Mouse (Mus musculus) midbrain, embryonic 15.5 days (tissue): ENCODE measurements around the gene Recql5. TPM values are rescaled to one million over a fixed set of nuclear protein-coding genes. Genes with fewer than 3 reads are reported as not detected.
A peak's percentile ranks its signal among the peaks of the same experiment; 100 is the strongest.

Experiments used
- ATAC-seq: fragments of 200-750 bp; cut with Nextera tagmentation; replicated peaks from 2 replicates; pipeline ENCODE4 v1.8.0; 2017; ENCODE audit warnings: moderate TSS enrichment
- H3K27ac ChIP-seq: fragments of 300-500 bp; sonication (generic); 2 replicates; pipeline ENCODE4 v1.5.1; 2015; ENCODE audit warnings: mild to moderate bottlenecking, inconsistent platforms
- H3K27me3 ChIP-seq: fragments of 300-500 bp; sonication (generic); replicated peaks from 2 replicates; pipeline ENCODE4 v1.6.1; 2015; ENCODE audit warnings: inconsistent platforms
- H3K36me3 ChIP-seq: fragments of 300-500 bp; sonication (generic); replicated peaks from 2 replicates; pipeline ENCODE4 v1.6.1; 2015; ENCODE audit warnings: inconsistent platforms
- H3K4me1 ChIP-seq: fragments of 300-500 bp; sonication (generic); 2 replicates; pipeline ENCODE4 v1.6.1; 2015; ENCODE audit warnings: inconsistent platforms
- H3K4me2 ChIP-seq: fragments of 300-500 bp; sonication (generic); 2 replicates; pipeline ENCODE4 v1.6.1; 2015; ENCODE audit warnings: inconsistent platforms, mild to moderate bottlenecking, moderate library complexity
- H3K4me3 ChIP-seq: fragments of 300-500 bp; sonication (generic); 2 replicates; pipeline ENCODE4 v1.5.1; 2015; ENCODE audit warnings: mild to moderate bottlenecking, inconsistent platforms
- H3K9ac ChIP-seq: fragments of 300-500 bp; sonication (generic); 2 replicates; pipeline ENCODE4 v1.6.1; 2015; ENCODE audit warnings: mild to moderate bottlenecking, inconsistent platforms
- H3K9me3 ChIP-seq: fragments of 300-500 bp; sonication (generic); 2 replicates; pipeline ENCODE4 v1.6.1; 2016; ENCODE audit warnings: inconsistent platforms
- WGBS: fragments of 180-500 bp; shearing (Covaris S2); methylation state at CpG from one replicate; pipeline ENCODE4 v1.1.7; 2015; ENCODE audit warnings: mixed read lengths; 5-methylcytosine and 5-hydroxymethylcytosine counted together
- polyA plus RNA-seq: library from polyadenylated mRNA; unstranded; fragments of >200 nt; fragmentation: Nextera tagmentation; extraction: Ambion mirVana; gene quantifications from 2 replicates; pipeline ENCODE4 v1.2.1, GENCODE M21; 2015

The Recql5 gene
- polyA plus RNA-seq, 1 experiment from 2014 or later, result 25.7 TPM

DNA sequence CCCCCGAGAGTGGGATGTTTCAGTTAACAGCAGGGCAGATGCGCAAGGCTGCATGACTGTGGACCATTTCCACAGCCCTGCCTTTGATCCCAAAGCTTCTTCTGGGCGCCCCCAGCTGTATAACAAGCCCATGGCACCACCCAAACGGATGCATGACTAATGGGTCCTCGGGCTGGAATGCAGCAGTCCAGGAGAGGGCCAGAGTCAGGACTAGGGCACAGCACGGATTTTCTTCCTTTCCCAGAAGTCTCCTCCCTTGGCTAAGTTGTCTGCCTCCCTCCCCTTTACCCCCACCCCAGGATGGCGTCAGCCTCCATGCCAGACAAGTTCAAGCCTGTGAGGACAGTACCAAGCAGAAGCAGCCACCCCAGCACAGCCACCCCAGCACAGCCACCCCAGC is 24.7 kb upstream of the Recql5 start:
- Histone ChIP-seq H3K9ac (no peak overlapping the region), H3K27ac (no peak overlapping the region), H3K4me2 (no peak overlapping the region), H3K4me3 (no peak overlapping the region), H3K36me3 (peaks cover 47% of the 10 kb centered on the region), H3K27me3 (no peaks in the 10 kb centered on the region), H3K9me3 (no peaks in the 10 kb centered on the region), H3K4me1 (peaks cover 3% of the 10 kb centered on the region; the same call in 1 of the 2 replicates)
- ATAC-seq, result no peak
- 77% methylated on average over 7 of the region's 7 CpGs for WGBS

- Histone ChIP-seq H3K4me3 (no peak overlapping the region), H3K4me1 (peaks cover 3% of the 10 kb centered on the region; the same call in 1 of the 2 replicates), H3K36me3 (peaks cover 46% of the 10 kb centered on the region), H3K27ac (no peak overlapping the region), H3K27me3 (no peaks in the 10 kb centered on the region), H3K9ac (no peak overlapping the region), H3K4me2 (no peak overlapping the region), H3K9me3 (no peaks in the 10 kb centered on the region)
- 10% methylated on average over 4 of the region's 4 CpGs for WGBS
- no peak for ATAC-seq
Observed at GRCm38 (mm10) chr11:115956453-115956852, 23.2 kb upstream of the Recql5 start.

DNA sequence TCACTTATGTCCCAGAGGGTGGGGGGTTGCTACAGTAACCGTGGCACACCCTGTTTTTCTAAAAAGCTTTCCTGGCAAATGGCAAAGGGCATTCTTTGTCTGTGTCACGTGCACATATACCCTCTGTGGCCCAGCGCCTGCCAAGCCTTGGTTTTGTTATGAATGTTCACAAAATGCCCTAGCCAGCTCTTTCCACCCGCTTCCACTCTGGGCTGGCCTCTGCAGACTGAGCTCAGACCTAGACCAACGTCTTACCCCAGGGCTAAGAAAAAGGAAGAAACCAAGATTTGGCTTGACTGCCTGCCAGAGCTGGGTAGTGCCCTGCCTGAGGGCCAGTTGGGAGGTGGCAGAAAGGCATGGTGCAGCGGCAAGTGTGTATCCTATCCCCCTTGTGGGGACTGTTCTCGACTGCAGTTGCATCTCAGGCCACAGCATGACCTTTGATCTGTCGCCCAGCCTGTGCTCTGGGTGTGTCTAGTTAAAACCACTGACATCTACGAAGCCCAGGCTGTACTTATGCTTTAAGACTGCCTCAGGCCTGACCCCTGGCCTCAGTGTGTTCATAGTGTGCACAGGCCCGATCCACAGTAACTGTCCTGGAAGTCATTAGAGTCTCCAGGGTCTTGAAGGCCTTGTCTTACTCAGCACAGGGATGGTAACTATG is 22.1 kb upstream of the Recql5 start:
- no peak overlapping the region for H3K9ac ChIP-seq
- H3K36me3 ChIP-seq, result peaks cover 35% of the 10 kb centered on the region
- H3K27me3 ChIP-seq, result no peaks in the 10 kb centered on the region
- H3K4me2 ChIP-seq, result no peak overlapping the region
- ATAC-seq, result no peak
- no peaks in the 10 kb centered on the region for H3K9me3 ChIP-seq
- 69% methylated on average over 10 of the region's 10 CpGs for WGBS
- H3K27ac ChIP-seq, result no peak overlapping the region; the same call in 1 of the 2 replicates
- H3K4me1 ChIP-seq, result peaks cover 3% of the 10 kb centered on the region; the same call in 1 of the 2 replicates
- no peak overlapping the region for H3K4me3 ChIP-seq

DNA sequence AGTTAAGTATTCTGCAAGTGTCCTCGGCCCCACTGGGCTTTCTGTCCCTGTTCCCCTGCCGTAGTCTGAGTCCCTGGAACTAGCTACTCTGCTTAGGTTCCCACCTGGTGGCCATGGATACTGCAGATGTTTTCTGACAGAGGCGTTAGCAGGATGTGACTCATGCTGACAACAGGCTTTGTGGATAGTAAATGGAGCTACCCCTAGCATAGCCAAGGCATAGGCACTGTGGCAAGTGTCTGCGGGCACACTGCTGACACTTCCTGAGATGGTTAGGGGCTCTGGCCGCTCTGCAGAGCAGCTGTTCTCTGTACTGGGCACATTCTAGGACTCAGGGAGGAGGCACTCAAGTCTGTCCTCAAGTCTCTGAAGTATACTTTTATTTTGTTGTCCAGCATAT is 21.4 kb upstream of the Recql5 start:
- ATAC-seq, result no peak
- peaks cover 3% of the 10 kb centered on the region; the same call in 1 of the 2 replicates for H3K4me1 ChIP-seq
- H3K36me3 ChIP-seq, result peaks cover 31% of the 10 kb centered on the region
- no peaks in the 10 kb centered on the region for H3K9me3 ChIP-seq
- no peak overlapping the region for H3K4me2 ChIP-seq
- no peak overlapping the region for H3K9ac ChIP-seq
- no peak overlapping the region for H3K27ac ChIP-seq
- H3K4me3 ChIP-seq, result no peak overlapping the region
- 83% methylated on average over 5 of the region's 5 CpGs for WGBS
- no peaks in the 10 kb centered on the region for H3K27me3 ChIP-seq

GRCm38 (mm10) chr11:115950719-115951118 is 17.4 kb upstream of the Recql5 start:
- H3K36me3 ChIP-seq, result peaks cover 32% of the 10 kb centered on the region
- H3K27ac ChIP-seq, result no peak overlapping the region
- H3K4me1 ChIP-seq, result no peaks in the 10 kb centered on the region
- no peak overlapping the region for H3K4me3 ChIP-seq
- no peak overlapping the region for H3K9ac ChIP-seq
- H3K9me3 ChIP-seq, result no peaks in the 10 kb centered on the region
- no peaks in the 10 kb centered on the region for H3K27me3 ChIP-seq
- 90% methylated on average over 2 of the region's 2 CpGs for WGBS
- ATAC-seq, result no peak
- no peak overlapping the region for H3K4me2 ChIP-seq

GRCm38 (mm10) chr11:115948316-115948715 is 15.0 kb upstream of the Recql5 start:
- peaks cover 27% of the 10 kb centered on the region for H3K36me3 ChIP-seq
- WGBS, result 93% methylated on average over 9 of the region's 9 CpGs
- no peak overlapping the region for H3K9ac ChIP-seq
- ATAC-seq, result no peak
- no peaks in the 10 kb centered on the region for H3K9me3 ChIP-seq
- no peaks in the 10 kb centered on the region for H3K27me3 ChIP-seq
- H3K27ac ChIP-seq, result no peak overlapping the region
- no peak overlapping the region for H3K4me2 ChIP-seq
- no peaks in the 10 kb centered on the region for H3K4me1 ChIP-seq
- no peak overlapping the region for H3K4me3 ChIP-seq

GRCm38 (mm10) chr11:115946221-115946828 is 13.0 kb upstream of the Recql5 start:
- 90% methylated on average over 9 of the region's 9 CpGs for WGBS
- Histone ChIP-seq H3K4me3 (no peak overlapping the region), H3K4me2 (no peak overlapping the region), H3K4me1 (no peaks in the 10 kb centered on the region), H3K9me3 (no peaks in the 10 kb centered on the region), H3K9ac (no peak overlapping the region), H3K27ac (no peak overlapping the region), H3K36me3 (peaks cover 10% of the 10 kb centered on the region), H3K27me3 (no peaks in the 10 kb centered on the region)
- ATAC-seq, result no peak

- 94% methylated on average over 8 of the region's 8 CpGs for WGBS
- Histone ChIP-seq H3K4me1 (no peaks in the 10 kb centered on the region), H3K4me3 (no peak overlapping the region), H3K27me3 (no peaks in the 10 kb centered on the region), H3K4me2 (no peak overlapping the region), H3K9ac (no peak overlapping the region), H3K9me3 (no peaks in the 10 kb centered on the region), H3K27ac (no peak overlapping the region), H3K36me3 (peaks cover 10% of the 10 kb centered on the region)
- ATAC-seq, result no peak
Observed at GRCm38 (mm10) chr11:115945247-115945646, 12.0 kb upstream of the Recql5 start.

- H3K36me3 ChIP-seq, result peaks cover 20% of the 10 kb centered on the region
- 87% methylated on average over 7 of the region's 7 CpGs for WGBS
- ATAC-seq, result no peak
Observed at GRCm38 (mm10) chr11:115941980-115942379, 8.7 kb upstream of the Recql5 start.

DNA sequence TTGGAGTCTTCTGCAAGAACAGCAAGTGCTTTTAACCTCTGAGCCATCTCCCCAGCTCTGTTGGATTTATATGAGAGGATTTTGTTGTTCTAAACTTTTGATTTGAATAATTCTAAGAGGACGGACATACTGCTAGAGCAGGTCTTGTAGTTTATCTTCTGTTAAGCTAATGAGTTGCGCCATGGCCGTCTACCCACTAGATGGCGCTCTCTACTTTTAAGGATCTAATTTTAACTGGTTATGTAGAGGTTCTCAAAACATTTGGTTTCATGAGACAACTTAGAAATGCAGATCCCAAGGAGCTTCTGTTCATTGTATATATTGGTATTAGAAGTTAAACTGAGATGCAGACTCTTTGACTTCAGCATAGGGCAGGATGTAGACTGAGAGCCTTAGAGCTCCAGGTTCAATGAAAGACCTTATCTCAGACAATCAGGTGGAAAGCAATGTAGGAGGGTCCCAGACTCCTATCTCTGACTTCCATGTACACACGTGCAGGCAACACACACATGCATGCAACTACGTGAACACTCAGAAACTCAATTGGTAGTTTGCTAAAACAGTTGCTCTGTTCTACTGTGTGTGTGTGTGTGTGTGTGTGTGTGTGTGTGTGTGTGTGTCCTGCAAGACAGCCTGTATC is 6.5 kb upstream of the Recql5 start:
- no peak for ATAC-seq
- Histone ChIP-seq H3K9me3 (no peaks in the 10 kb centered on the region), H3K27me3 (no peaks in the 10 kb centered on the region), H3K4me2 (no peak overlapping the region), H3K27ac (no peak overlapping the region), H3K9ac (no peak overlapping the region), H3K4me3 (no peak overlapping the region), H3K4me1 (peaks cover 6% of the 10 kb centered on the region), H3K36me3 (peaks cover 26% of the 10 kb centered on the region)
- 41% methylated on average over 6 of the region's 6 CpGs for WGBS

More at GRCm38 (mm10) chr11:115941980-115942379, 8.7 kb upstream of the Recql5 start:
- H3K9me3 ChIP-seq, result no peaks in the 10 kb centered on the region
- H3K9ac ChIP-seq, result no peak overlapping the region
- no peaks in the 10 kb centered on the region for H3K27me3 ChIP-seq
- H3K27ac ChIP-seq, result no peak overlapping the region
- H3K4me3 ChIP-seq, result no peak overlapping the region
- H3K4me2 ChIP-seq, result no peak overlapping the region
- H3K4me1 ChIP-seq, result no peaks in the 10 kb centered on the region

GRCm38 (mm10) chr11:115933747-115934110 is 452 bp upstream of the Recql5 start:
- Histone ChIP-seq H3K9me3 (no peaks in the 10 kb centered on the region), H3K4me3 (peak overlapping the region; percentile 86), H3K27me3 (no peaks in the 10 kb centered on the region), H3K9ac (peak overlapping the region; percentile 81), H3K4me2 (peak overlapping the region; percentile 85), H3K4me1 (peaks cover 31% of the 10 kb centered on the region), H3K27ac (peak overlapping the region; percentile 75), H3K36me3 (peaks cover 20% of the 10 kb centered on the region)
- WGBS, result under 1% methylated on average over 16 of the region's 16 CpGs
- peak; percentile 63 for ATAC-seq

GRCm38 (mm10) chr11:115931235-115931634 is 2.0 kb downstream of the Recql5 start:
- Histone ChIP-seq H3K36me3 (peaks cover 15% of the 10 kb centered on the region), H3K27me3 (no peaks in the 10 kb centered on the region), H3K4me2 (no peak overlapping the region), H3K4me1 (peaks cover 31% of the 10 kb centered on the region), H3K4me3 (no peak overlapping the region), H3K27ac (no peak overlapping the region), H3K9ac (no peak overlapping the region), H3K9me3 (no peaks in the 10 kb centered on the region)
- no peak for ATAC-seq
- 77% methylated on average over 3 of the region's 3 CpGs for WGBS
